Mouse (Mus musculus) G1E (cell line): ENCODE measurements around the gene AB124611.

ENCODE experiments used
- CTCF ChIP-seq: IDR thresholded peaks from 2 replicates; pipeline ENCODE4 v1.5.1; 2012; ENCODE audit warnings: low read depth, low read length, inconsistent platforms, mixed read lengths
- GATA1 ChIP-seq: IDR thresholded peaks from 2 replicates; pipeline ENCODE4 v1.6.1; 2012; ENCODE audit warnings: borderline replicate concordance, low read length, inconsistent platforms, mixed read lengths

DNA sequence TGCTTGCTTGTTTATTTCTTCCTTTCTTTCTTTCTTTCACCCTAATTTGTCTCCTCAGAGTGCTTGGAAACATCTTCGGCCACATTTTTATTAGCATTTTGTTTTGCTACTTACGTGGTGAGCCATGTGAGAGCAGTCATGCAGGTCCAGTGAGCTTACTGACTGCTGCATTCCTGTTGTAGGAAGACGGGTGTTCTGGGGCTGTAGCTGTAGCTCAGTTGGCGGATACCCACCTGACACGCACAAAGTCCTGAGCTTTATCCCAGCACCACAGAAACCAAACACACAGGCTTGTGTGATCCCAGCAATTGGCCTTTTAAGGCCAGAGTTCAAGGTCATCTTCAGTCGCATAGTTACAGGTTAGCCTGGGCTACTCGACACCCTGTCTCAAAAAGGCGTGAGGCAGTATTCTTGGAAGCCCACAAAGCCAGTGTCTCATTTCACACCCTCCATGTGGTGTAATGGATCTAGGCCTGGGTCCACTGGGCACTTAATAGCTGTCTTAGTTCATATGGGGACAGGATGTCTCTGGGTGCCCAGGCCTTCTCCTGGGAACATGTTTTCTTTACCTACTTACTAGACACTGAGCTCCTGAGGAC, 42.8 kb downstream of the AB124611 start:
- no peak for TF ChIP-seq CTCF
- TF ChIP-seq GATA1: no peak
